Mouse (Mus musculus): ENCODE measurements around the gene Pard6a. TPM values are rescaled to one million over a fixed set of nuclear protein-coding genes. Genes with fewer than 3 reads are reported as not detected.

Gene Pard6a
- polyA plus RNA-seq, 1 experiment from 2014 or later: 17.5 TPM

Other genes starting within 250 kb of the Pard6a start
- 157 and 180 TPM in 2 replicates for gene Tppp3, start 229.6 kb upstream of the Pard6a start, polyA plus RNA-seq (2015; fragmentation: Nextera tagmentation; extraction: Ambion mirVana)
- 55.4 and 59.8 TPM in 2 replicates for gene Zdhhc1, start 204.2 kb upstream of the Pard6a start, polyA plus RNA-seq (2015; fragmentation: Nextera tagmentation; extraction: Ambion mirVana)
- gene Hsd11b2, start 182.4 kb upstream of the Pard6a start, polyA plus RNA-seq (2015; fragmentation: Nextera tagmentation; extraction: Ambion mirVana): 1.4 TPM in 2 replicates
- 99.7 and 104 TPM in 2 replicates for gene Atp6v0d1, start 135.1 kb upstream of the Pard6a start, polyA plus RNA-seq (2015; fragmentation: Nextera tagmentation; extraction: Ambion mirVana)
- gene Ripor1, start 95.9 kb upstream of the Pard6a start, polyA plus RNA-seq (2015; fragmentation: Nextera tagmentation; extraction: Ambion mirVana): 21.6 and 24.9 TPM in 2 replicates
- 118 and 122 TPM in 2 replicates for gene Ctcf, start 64.6 kb upstream of the Pard6a start, polyA plus RNA-seq (2015; fragmentation: Nextera tagmentation; extraction: Ambion mirVana)
- 1.7 and 2.3 TPM in 2 replicates for gene Agrp, start 63.8 kb upstream of the Pard6a start, polyA plus RNA-seq (2015; fragmentation: Nextera tagmentation; extraction: Ambion mirVana)
- gene Carmil2, start 14.9 kb upstream of the Pard6a start, polyA plus RNA-seq (2015; fragmentation: Nextera tagmentation; extraction: Ambion mirVana): 0.77 and 1.0 TPM in 2 replicates
- gene Acd, start within 50 bp of the Pard6a start, polyA plus RNA-seq (2015; fragmentation: Nextera tagmentation; extraction: Ambion mirVana): 65.0 and 73.3 TPM in 2 replicates
- gene 4933405L10Rik, start 6.5 kb downstream of the Pard6a start, polyA plus RNA-seq (2015; fragmentation: Nextera tagmentation; extraction: Ambion mirVana): 0.20 and 0.37 TPM in 2 replicates
- gene Enkd1, start 7.1 kb downstream of the Pard6a start, polyA plus RNA-seq (2015; fragmentation: Nextera tagmentation; extraction: Ambion mirVana): 25.7 and 33.4 TPM in 2 replicates
- 21.9 and 23.1 TPM in 2 replicates for gene Gfod2, start 57.5 kb downstream of the Pard6a start, polyA plus RNA-seq (2015; fragmentation: Nextera tagmentation; extraction: Ambion mirVana)
- 12.5 and 12.9 TPM in 2 replicates for gene Ranbp10, start 126.2 kb downstream of the Pard6a start, polyA plus RNA-seq (2015; fragmentation: Nextera tagmentation; extraction: Ambion mirVana)
- gene Tsnaxip1, start 126.6 kb downstream of the Pard6a start, polyA plus RNA-seq (2015; fragmentation: Nextera tagmentation; extraction: Ambion mirVana): 3.5 and 7.2 TPM in 2 replicates
- 44.9 and 46.9 TPM in 2 replicates for gene Cenpt, start 152.1 kb downstream of the Pard6a start, polyA plus RNA-seq (2015; fragmentation: Nextera tagmentation; extraction: Ambion mirVana)
- 73.2 and 75.8 TPM in 2 replicates for gene Thap11, start 154.0 kb downstream of the Pard6a start, polyA plus RNA-seq (2015; fragmentation: Nextera tagmentation; extraction: Ambion mirVana)
- 150 and 188 TPM in 2 replicates for gene Nutf2, start 159.4 kb downstream of the Pard6a start, polyA plus RNA-seq (2015; fragmentation: Nextera tagmentation; extraction: Ambion mirVana)
- gene Edc4, start 179.7 kb downstream of the Pard6a start, polyA plus RNA-seq (2015; fragmentation: Nextera tagmentation; extraction: Ambion mirVana): 48.9 and 56.3 TPM in 2 replicates
- gene Nrn1l, start 192.4 kb downstream of the Pard6a start, polyA plus RNA-seq (2015; fragmentation: Nextera tagmentation; extraction: Ambion mirVana): 1.7 and 1.8 TPM in 2 replicates
- gene Pskh1, start 199.3 kb downstream of the Pard6a start, polyA plus RNA-seq (2015; fragmentation: Nextera tagmentation; extraction: Ambion mirVana): 35.8 and 40.2 TPM in 2 replicates
- gene Ctrl, start 232.7 kb downstream of the Pard6a start, polyA plus RNA-seq (2015; fragmentation: Nextera tagmentation; extraction: Ambion mirVana): 1.4 TPM in 2 replicates
- gene Psmb10, start 237.3 kb downstream of the Pard6a start, polyA plus RNA-seq (2015; fragmentation: Nextera tagmentation; extraction: Ambion mirVana): 31.0 and 33.8 TPM in 2 replicates
- gene Lcat, start 242.2 kb downstream of the Pard6a start, polyA plus RNA-seq (2015; fragmentation: Nextera tagmentation; extraction: Ambion mirVana): 2.8 and 3.3 TPM in 2 replicates

Measured in embryonic facial prominence, embryonic 15.5 days (tissue).